Mouse (Mus musculus) layer of hippocampus, adult 9-11 months (tissue): ENCODE data around the gene 6430550D23Rik.
A peak's percentile ranks its signal among the peaks of the same experiment; 100 is the strongest.

ENCODE experiments used
- DNase-seq: peaks from one replicate; pipeline ENCODE4 v3.0.0; 2022

The 6430550D23Rik gene

DNA sequence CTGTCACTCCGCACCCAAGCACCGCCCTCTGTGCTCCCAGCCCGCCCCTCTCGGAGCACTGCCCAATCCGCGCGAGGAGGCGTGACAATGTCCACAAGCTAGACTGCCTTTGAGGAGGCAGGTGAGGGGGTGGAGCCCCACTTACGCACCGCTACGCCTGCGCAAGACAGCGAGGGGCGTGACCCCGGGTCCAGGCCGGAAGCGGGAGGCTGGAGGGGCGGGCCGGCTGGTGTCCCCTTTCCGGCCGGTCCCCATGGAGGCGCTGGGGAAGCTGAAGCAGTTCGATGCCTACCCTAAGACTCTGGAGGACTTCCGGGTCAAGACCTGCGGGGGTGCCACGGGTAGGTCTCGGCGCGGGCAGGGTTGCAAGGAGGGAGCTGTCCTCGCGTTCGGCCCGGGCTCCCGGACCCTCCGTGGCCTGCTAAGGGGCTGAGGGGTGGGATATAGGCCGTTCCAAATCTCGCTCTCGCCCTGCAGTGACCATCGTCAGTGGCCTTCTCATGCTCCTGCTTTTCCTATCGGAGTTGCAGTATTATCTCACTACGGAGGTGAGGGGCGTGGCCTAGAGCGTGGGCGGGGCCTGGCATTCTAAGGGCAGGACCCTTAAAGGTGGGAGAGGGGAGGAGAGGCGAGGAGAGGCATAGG, at the start of gene 6430550D23Rik, which contains the start of gene Ergic3:
Gene 6430550D23Rik, minus strand, starts transcription at position 90 of the 645 bp plus-strand sequence.
Gene Ergic3, plus strand, starts transcription at position 158 of the 645 bp plus-strand sequence.
- peak; percentile 98 for DNase-seq

DNA sequence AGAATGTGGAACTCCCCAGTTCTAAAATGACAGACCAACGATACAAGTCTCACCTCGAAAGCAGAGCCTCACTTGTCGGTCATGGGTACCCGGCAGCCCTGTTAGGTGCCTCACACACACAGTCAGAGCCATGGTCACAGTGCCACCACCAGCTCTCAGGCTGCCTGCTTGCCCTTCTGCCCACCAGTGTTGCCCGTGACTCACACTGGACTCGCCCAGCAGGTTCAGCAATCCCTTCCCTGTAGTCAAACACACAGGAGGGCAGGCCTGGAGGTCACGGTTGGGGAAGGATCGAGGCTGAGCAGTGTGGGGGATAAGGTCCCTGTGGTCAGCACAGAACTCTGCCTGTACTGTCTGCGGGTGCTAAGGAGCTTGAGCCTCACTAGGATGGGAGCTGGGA, 45.0 kb upstream of the 6430550D23Rik start, which contains the start of gene Fer1l4:
Gene Fer1l4, minus strand, starts transcription at position 132 of the 400 bp plus-strand sequence.
- no peak for DNase-seq

DNA sequence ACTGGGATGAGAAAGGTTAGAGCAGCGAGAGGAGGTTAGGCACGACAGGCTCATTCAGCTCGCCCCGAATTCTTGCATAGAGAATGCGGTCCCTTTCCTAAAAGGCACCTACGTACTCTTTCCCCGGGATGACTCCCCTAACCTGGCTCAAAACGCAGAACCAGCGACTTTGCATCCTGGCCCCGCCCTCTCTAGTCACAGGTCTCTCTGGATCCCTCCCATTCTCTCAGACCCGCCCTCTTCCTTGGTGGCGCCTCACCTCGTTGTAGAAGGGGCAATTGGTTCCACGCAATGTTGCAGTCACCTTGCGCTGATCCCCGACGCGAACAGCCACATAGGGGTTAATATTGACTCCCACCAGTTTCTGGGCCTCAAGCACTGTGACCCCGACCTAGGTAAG, 40.2 kb upstream of the 6430550D23Rik start:
- DNase-seq: no peak

DNA sequence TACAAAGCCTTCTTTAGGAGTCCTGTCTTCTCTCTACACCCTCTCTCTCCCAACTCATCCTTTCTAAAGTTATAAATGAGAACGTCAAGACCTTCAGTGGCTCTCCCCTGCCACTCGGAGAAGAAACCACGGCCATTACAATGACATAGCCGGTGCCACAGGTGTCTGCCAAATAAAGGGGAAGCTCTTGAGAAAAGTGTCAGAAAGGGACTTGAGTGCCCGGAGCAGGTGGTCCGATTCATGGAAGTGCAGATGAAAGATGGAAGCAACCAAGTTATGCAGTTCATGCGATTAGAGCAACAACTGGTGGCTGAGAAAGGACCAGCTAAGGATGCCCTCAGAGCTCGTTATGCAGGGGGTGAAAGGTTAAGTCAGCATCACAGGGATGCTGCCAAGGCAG, 35.1 kb upstream of the 6430550D23Rik start:
- DNase-seq: no peak

DNA sequence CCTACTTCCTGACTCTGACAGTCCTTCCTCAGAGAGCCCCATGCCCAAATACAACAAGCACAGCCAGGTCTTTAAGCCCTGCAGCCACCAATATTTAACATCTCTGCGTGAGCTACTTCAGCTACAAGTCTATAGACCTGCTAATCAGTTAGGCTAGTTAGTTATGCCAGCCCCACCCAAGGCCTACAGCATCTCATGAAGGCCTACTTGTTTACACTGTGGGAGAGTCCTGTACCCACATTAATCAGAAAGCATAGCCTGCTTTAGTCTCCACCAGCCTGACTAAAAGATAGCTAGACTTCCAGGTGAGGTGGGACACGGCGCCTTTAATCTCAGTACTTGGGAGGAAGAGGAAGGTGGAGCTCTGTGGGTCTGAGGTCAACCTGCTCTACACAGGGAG, 31.6 kb upstream of the 6430550D23Rik start:
- no peak for DNase-seq

DNA sequence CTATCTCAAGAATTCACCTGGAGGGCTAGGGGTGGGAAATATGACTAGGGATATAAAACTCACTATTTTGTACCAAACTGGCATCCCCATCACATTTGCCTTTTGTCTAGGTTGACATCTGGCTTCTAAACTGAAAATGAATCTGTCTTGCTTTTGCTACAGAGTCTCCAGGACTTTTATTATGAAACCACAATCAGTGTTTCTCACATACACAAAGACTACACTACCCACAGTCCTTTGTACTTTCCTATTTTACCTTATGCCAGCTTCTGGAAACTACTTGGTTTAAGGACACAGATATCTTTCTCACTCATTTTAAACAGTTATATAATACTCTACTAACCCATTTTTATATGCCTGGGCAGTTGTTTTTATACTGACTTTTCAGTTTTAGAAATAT, 17.7 kb upstream of the 6430550D23Rik start:
- no peak for DNase-seq

DNA sequence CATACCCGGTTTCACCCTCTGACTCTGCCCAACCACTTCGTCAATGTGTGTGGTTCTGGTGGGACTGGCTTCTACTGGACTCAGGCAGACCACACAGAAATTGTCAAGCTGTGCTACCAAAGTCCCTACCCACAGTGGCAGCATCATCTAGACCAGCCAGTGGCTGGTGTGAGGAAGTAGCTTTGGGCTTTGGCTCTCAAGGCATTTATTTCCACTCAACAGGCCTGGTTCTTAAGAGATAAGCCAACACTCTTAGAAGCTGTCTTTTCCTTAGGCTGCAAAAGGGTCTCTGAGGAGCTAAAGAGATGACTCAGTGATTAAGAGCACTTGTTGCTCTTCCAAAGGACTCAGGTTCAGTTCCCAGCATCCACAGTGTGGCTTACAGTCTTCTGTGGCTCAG, 14.0 kb upstream of the 6430550D23Rik start:
- DNase-seq: no peak

DNA sequence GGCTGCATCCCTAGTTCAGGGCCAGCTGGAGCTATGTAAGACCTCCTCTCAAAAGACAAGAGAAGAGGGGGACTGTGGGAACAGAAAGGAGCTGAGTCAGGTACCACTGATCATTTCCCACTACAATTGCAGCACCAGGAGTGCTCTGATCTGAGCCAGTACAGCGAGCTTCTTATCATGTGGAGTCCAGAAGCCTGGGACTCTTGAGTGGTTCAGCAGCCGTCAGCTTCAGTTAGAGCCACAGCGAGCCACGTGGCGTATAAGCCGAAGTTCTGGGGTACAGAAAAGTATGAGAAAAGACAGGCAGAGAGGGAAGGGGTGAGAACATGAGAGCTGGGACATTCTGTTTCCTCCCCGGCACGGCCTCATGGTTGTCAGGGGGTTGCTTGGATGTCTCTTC, 13.4 kb upstream of the 6430550D23Rik start:
- no peak for DNase-seq

DNA sequence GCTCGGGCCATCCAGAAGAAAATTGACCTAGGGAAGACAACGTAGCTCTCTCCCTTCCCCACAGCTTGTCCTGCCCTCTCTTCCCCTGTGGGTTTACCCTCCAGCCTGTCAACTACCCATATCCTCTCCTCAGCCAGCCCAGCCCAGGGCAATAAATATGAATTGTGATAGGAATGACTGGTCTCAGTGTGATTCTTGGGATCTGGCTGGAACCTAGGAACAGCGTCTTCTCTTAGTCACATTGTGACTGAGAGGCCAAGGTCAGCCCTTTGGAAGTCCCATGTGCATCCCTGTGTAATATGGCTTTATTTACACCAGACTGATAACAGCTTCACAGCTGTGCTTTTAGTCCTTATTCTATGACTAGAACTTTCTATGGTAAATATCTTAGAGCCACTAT, 10.3 kb upstream of the 6430550D23Rik start:
- DNase-seq: no peak

DNA sequence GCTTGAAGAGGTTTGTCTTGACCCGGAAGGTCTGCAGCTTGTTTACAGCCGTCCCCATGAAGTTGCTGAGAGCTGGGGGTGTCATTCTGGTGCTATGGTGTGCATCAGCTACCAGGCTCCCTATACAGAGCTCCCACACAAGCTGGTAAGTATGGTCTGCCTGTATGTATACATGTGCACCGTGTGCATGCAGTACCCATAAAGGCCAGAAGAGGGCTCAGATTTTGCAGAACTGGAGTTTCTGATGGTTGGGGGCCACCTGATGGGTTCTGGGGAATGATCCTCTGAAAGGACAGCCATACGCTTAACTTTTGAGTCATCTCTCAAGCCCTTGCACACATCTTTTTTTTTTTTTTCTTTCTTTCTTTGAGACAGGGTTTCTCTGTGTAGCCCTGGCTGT, 2.4 kb downstream of the 6430550D23Rik start:
- DNase-seq: no peak

DNA sequence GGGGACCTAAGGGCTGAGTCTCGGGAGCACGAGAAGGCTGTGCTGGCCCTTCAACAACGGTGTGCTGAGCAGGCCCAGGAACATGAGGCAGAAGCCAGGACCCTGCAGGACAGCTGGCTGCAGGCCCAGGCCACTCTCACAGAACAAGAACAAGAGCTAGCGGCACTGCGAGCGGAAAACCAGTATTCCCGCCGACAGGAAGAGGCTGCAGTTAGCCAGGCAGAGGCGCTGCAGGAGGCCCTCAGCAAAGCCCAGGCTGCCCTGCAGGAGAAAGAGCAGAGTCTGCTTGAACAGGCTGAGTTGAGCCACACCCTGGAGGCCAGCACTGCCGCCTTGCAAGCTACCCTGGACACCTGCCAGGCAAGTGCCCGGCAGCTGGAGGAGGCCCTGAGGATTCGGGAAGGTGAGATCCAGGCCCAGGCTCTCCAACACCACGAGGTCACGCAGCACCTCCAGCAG, 15.9 kb downstream of the 6430550D23Rik start:
- peak; percentile 68 for DNase-seq

DNA sequence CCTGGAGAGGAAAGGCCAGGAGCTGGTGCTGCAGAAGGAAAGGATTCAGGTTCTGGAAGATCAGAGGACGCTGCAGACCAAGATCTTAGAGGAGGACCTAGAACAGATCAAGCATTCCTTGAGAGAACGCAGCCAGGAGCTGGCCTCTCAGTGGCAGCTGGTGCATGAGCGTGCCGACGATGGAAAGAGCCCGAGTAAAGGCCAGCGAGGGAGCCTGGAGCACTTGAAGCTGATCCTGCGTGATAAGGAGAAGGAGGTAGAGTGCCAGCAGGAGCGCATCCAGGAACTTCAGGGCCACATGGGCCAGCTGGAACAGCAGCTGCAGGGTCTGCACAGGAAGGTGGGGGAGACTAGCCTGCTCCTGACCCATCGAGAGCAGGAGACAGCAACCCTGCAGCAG, 16.6 kb downstream of the 6430550D23Rik start:
- no peak for DNase-seq

DNA sequence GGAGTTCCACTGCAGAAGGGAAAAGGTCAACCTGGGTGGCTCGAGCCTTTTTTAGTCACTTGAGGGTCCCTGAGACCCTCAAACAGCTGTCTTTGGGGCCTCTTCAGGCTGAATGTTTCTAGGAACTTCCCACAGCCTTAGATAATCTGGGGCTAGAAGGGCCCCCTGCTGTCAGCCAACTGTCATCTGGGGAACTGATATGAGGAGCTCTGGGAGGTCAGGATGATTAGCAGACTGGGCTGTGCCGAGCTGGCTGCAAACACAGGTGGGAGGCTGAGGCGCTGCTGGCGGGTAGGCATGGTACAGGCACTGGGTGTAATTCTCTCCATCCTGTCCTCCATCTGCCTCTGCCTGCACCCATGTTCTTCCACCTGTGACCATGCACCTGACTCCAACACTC, 18.7 kb downstream of the 6430550D23Rik start:
- peak; percentile 41 for DNase-seq

DNA sequence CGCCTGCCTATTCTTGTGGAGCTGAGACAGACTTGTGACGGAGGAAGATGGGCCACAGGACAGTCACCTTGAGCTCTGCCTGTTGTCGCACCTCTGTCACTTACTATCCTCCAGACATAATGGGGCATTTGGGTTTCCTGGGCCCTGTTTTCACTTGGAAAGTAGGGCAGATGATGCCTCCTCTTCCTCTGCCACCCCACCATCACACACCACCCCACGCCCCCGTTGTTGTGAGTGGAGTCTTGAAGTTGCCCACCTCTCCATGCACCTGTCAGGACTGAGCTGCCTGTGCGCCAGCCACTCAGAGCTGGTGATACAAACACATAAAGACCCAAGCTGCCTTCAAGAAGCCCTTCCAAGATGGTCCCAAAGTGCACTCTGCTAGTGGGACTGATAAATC, 20.6 kb downstream of the 6430550D23Rik start:
- no peak for DNase-seq

DNA sequence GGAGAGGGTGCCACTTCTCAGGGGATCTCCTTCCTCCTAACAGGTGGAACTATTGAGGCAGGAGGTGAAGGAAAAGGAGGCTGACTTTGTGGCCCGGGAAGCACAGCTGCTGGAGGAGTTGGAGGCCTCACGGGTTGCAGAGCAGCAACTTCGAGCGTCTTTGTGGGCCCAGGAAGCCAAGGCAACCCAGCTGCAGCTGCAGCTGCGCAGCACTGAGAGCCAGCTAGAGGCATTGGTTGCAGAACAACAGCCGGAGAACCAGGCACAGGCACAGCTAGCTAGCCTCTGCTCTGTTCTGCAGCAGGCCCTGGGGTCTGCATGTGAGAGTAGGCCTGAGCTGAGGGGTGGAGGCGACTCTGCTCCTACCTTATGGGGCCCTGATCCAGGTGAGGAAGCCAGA, 22.0 kb downstream of the 6430550D23Rik start:
- DNase-seq: no peak

DNA sequence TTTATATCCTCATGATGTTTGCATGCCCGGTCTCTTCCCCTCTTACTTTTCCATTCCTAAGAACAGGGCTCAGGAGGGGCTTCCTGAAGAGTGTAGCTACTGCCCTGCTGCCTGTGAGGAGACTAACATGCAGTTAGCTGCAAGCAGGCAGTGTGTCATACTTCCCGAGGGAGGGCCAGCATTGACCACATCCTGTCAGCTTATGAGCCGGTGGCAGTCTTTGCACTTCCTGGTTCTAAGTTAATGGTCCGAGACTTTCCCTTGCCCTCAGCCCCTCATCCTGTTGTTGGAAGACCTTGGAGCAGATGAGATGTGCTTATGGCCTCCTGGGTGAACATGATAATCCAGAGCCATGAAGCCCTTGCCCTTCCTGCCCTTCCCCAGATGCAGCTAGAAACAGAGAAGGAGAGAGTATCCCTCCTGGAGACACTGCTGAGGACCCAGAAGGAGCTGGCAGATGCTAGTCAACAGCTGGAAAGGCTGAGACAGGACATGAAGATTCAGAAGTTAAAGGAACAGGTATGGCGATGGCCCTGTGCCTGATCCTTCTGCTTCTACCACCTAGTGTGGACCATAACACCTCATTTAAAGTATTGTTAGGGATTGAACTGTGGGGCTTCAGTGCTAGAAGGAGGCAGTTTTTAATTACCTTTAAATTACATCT, 28.3 kb downstream of the 6430550D23Rik start:
- DNase-seq: peak; percentile 44

DNA sequence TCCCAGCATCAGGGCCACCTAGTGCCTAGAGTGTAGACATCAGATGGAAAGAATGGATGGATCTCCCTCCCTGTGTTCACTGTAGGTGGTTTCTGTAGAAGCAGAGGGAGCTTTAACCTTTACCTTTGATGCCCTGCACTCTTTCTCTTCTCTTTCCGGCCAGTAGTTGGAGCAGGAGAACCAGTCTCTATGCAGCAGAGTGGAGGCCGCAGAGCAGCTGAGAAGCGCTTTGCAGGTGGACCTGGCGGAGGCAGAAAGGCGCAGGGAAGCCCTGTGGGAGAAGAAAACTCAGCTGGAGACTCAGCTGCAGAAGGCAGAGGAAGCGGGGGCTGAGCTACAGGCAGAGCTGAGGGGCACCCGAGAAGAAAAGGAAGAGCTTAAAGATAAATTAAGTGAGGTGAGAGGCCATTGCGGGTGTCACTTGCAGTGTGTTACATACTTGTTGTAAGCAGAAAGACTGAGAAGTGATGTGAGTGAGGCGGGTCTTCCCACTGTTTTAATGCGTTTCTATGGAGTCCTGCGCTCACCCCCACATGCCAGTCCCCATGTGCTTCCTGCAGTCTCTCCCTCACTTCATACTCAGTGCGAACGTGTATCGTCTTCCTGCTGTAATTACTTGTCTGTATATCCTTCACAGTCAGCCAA, 33.6 kb downstream of the 6430550D23Rik start:
- no peak for DNase-seq

DNA sequence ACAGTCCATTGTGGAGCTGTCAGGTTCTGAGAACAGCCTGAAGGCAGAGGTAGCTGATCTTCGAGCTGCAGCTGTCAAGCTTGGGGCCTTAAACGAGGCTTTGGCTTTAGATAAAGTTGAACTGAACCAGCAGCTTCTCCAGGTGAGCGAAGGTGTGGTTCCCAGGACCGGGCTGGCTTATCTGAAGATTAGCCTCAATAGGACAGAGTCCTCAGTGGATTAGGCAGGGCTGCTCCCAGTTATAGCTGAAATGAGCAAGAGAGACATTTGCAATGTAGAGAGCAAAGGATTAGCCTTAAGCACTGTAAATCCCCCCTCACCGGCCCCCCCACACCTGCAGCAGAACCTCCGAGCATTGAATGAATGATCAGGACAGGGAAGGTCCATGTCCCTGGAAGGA, 34.4 kb downstream of the 6430550D23Rik start:
- no peak for DNase-seq

DNA sequence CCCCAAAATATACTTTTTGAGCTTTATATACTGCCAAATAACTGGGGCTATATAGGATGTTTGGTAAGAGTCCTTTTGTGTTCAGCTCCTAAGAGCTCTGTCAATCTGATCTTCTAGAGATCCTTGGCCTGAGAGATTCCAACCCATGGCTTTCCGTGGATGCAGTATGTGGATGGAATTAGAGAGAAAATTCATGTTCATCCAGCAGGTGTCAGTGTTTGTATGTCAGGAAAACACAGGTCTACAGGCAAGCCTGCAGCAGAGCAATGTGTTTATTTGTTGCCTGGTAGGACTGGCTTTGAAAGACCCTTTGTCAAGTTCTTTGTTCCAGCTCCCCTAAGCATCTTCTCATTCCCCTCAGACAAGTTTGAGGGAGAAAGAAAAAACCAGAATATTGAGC, 44.8 kb downstream of the 6430550D23Rik start:
- no peak for DNase-seq

DNA sequence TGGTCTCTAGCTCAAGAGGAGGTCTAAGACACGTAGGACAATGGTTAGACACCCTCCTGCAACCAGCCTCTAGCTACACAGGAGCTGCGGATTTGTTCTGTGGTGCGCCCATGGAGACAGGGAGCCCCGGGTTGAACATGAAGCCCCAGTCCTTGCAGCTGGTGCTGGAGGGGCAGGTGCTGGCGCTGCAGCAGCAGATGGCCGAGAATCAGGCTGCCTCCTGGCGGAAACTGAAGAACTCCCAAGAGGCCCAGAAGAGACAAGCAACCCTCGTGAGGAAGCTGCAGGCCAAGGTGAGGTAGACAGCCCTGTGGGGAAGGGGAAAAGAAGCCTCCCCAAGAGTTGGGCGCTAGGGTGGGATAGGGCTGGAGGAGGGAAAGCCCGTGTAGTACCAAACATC, 45.9 kb downstream of the 6430550D23Rik start:
- DNase-seq: no peak

DNA sequence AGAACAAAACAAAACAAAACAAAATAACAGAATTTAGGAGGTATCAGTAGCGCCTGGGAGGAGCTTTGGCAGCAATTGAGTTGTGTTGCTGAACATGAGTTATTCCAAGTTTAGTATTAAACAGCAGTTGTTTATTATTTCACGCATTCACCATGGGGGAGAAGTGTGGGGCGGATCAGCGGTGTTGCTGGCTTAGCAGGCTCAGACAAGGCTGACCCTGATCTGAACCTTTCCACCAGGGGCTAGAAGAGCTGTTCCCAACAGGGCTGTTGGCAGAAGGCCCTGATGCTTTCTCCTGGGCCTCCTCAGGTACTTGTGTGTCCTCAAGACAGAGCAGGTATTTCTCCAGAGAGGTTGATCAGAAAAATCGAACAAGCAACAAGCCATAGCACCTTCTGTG, 47.8 kb downstream of the 6430550D23Rik start:
- no peak for DNase-seq

DNA sequence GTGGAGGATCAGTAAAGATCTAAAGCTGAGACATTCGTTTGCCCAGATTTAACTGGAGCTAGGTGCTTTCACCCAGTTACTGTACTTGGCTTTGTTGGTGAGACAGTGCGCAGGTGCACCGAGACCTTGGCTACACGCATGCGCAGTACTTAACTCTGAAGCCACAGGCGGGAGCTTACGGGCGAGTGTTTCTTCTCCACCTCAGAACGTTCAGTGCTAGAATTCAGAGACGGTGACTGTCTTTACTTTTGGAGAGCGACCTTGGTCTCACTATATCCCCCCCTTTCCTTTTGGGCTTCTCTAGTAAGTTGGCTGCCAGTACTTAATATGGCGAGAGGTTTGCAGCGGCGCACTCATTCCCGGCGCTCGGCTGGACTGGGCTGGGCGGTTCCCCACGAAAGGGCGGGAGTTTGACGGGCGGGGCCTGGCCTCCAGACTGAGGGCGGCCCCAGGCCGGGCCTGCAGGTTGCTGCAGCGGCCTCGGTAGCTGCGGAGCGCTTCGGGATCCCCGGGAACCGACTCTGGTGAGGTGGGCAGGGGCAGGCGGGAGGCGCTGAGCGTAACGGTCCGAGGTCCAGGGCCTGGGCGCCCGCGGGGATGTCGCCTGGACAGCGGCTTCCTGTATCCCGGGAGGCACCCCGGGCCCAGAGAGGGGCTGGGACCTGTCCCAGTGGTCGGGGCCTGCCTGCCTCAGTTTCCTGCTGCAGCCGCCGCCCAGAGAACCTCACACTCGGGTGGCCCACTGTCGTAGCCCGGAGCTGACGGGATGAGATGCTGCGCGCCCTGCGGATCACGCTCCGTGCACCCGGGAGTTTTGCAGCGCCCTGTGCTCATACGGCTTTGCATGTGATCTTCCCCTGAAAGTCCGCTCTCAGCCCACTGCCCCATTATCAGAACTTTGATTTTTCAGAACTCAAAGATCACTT, 51.4 kb downstream of the 6430550D23Rik start, which contains the start of gene Cep250:
Gene Cep250, plus strand, starts transcription at position 325 of the 926 bp plus-strand sequence.
- DNase-seq: peak; percentile 90

DNA sequence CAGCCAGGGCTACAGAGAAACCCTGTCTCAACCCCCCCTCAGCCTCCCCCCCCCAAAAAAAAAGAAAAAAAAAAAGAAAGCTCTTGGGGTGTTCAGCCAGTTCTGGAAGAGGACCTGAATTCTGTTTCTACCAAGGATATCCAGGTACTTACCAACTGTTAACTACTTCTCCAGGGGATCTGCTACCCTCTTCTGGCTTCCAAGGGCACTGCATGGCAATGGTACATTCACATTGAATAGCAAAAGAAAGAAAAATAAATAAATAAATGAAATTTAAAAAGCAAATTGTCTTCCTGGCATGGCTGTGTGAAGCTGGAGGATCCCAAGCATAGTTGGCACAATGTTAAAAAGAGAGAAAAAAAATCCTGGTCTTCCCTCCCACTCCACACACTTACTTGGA, 55.8 kb downstream of the 6430550D23Rik start:
- peak; percentile 74 for DNase-seq
